Mouse (Mus musculus) erythroid progenitor cell, adult 5-6 weeks (primary cell): ENCODE results near the gene Smad6. TPM values are rescaled to one million over a fixed set of nuclear protein-coding genes. Genes with fewer than 3 reads are reported as not detected.

Source experiments
- ATAC-seq: replicated peaks from 2 replicates; pipeline ENCODE4 v1.8.0; 2016; ENCODE audit warnings: moderate number of reproducible peaks, mild to moderate bottlenecking, moderate TSS enrichment, inconsistent platforms; ENCODE audit not compliant: poor library complexity, low FRiP score, severe bottlenecking
- total RNA-seq, 2 experiments: library from RNA; stranded (forward) in 1 of 2; stranded (reverse) in 1 of 2; fragments of 150-400 nt in 1 of 2; fragments of 186-747, 209-891 nt in 1 of 2; gene quantifications; 2 replicates each; pipeline versions ENCODE4 v1.2.3 to v1.2.4; 2015 to 2017; ENCODE audit warnings: low replicate concordance in 2 of 2

Smad6 gene
- total RNA-seq, 2 experiments from 2014 or later, result not detected

- ATAC-seq, result no peak
Measured at GRCm38 (mm10) chr9:63992761-63993160, 29.1 kb downstream of the Smad6 start.

GRCm38 (mm10) chr9:63991193-63991592, 30.7 kb downstream of the Smad6 start:
- ATAC-seq, result no peak

GRCm38 (mm10) chr9:63989641-63990040, 32.2 kb downstream of the Smad6 start:
- ATAC-seq, result no peak

- no peak for ATAC-seq
Measured at GRCm38 (mm10) chr9:63989214-63989613, 32.6 kb downstream of the Smad6 start.

- ATAC-seq, result no peak
Measured at GRCm38 (mm10) chr9:63985125-63985524, 36.7 kb downstream of the Smad6 start.

- ATAC-seq, result no peak; the same call in 1 of the 2 replicates
Measured at GRCm38 (mm10) chr9:63982937-63983632, 38.8 kb downstream of the Smad6 start.

- ATAC-seq, result no peak
Measured at GRCm38 (mm10) chr9:63981912-63982311, 39.9 kb downstream of the Smad6 start.

- ATAC-seq, result no peak
Measured at GRCm38 (mm10) chr9:63981371-63981770, 40.5 kb downstream of the Smad6 start.

- ATAC-seq, result no peak
Measured at GRCm38 (mm10) chr9:63980179-63981086, 41.4 kb downstream of the Smad6 start.

- no peak for ATAC-seq
Measured at GRCm38 (mm10) chr9:63979275-63979674, 42.6 kb downstream of the Smad6 start.

GRCm38 (mm10) chr9:63978682-63979081, 43.2 kb downstream of the Smad6 start:
- no peak for ATAC-seq

- ATAC-seq, result no peak
Measured at GRCm38 (mm10) chr9:63975996-63976395, 45.9 kb downstream of the Smad6 start.

- ATAC-seq, result no peak
Measured at GRCm38 (mm10) chr9:63974258-63975023, 47.4 kb downstream of the Smad6 start.

- no peak for ATAC-seq
Measured at GRCm38 (mm10) chr9:63973662-63974190, 48.1 kb downstream of the Smad6 start.

GRCm38 (mm10) chr9:63972576-63973290, 49.1 kb downstream of the Smad6 start:
- no peak for ATAC-seq

- ATAC-seq, result no peak
Measured at GRCm38 (mm10) chr9:63971557-63971956, 50.3 kb downstream of the Smad6 start.

GRCm38 (mm10) chr9:63970836-63971235, 51.0 kb downstream of the Smad6 start:
- no peak for ATAC-seq

GRCm38 (mm10) chr9:63970388-63970787, 51.5 kb downstream of the Smad6 start:
- no peak for ATAC-seq

- ATAC-seq, result no peak
Measured at GRCm38 (mm10) chr9:63969467-63969866, 52.4 kb downstream of the Smad6 start.
